Mouse (Mus musculus) erythroblast, embryonic 14.5 days (primary cell): ENCODE data around the gene Rras.

Experiments used
- GATA1 ChIP-seq: IDR thresholded peaks from 2 replicates; pipeline ENCODE4 v1.6.1; 2012; ENCODE audit warnings: low read length, inconsistent platforms, mixed read lengths
- TAL1 ChIP-seq: IDR thresholded peaks from 3 replicates; pipeline ENCODE4 v1.6.1; 2012; ENCODE audit warnings: low read length, inconsistent platforms, mixed read lengths

DNA sequence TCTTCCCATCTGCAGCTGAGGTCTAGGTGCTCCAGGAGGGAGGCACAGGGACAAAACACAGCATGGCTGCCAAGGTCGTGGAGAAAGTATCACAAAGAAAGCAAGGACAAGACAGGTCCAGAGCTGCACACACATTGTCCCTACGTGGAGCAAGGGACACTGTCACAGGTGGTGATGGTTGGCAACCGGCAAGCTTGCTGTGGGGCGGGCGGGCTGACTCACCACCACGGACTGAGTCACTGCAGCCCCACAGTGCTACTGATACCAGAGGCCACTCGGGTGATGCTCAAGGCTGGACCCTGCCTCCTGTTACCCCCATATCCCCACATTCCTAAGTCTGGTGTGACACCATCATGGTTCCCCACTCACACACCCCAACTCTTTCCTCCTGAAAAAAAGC is 15.3 kb upstream of the Rras start:
- TF ChIP-seq GATA1 (no peak), TAL1 (no peak)
